Mouse (Mus musculus): ENCODE measurements around the gene Il20.

Il20 gene

GRCm38 (mm10) chr1:130865541-130866221 is 45.6 kb downstream of the Il20 start, which contains the start of gene Fcmr:
Gene Fcmr, plus strand, starts transcription at chr1:130865669.
- DNase-seq (ENCODE audit: low spot score in 2 of 2) = no peak

GRCm38 (mm10) chr1:130864741-130865140 is 46.5 kb downstream of the Il20 start:
- no peak for DNase-seq (ENCODE audit: low spot score in 2 of 2)

GRCm38 (mm10) chr1:130864238-130864637 is 47.0 kb downstream of the Il20 start:
- DNase-seq (ENCODE audit: low spot score in 2 of 2) = peak in 1 of 2 experiments; percentile 10

GRCm38 (mm10) chr1:130857456-130857855 is 53.8 kb downstream of the Il20 start:
- DNase-seq (ENCODE audit: low spot score in 2 of 2) = no peak
